Mouse (Mus musculus) neural tube, embryonic 11.5 days (tissue): ENCODE measurements around the gene Lmf1. TPM values are rescaled to one million over a fixed set of nuclear protein-coding genes. Genes with fewer than 3 reads are reported as not detected.
A peak's percentile ranks its signal among the peaks of the same experiment; 100 is the strongest.

ENCODE experiments used
- ATAC-seq: fragments of 200-750 bp; cut with Nextera tagmentation; 2 replicates; pipeline ENCODE4 v1.8.0; 2017; ENCODE audit warnings: moderate number of reproducible peaks, mild to moderate bottlenecking, moderate TSS enrichment, moderate library complexity; ENCODE audit not compliant: insufficient read depth, low FRiP score, low TSS enrichment
- DNase-seq: peaks from one replicate; pipeline ENCODE4 v3.0.0-alpha.2; 2015; ENCODE audit warnings: low spot score
- H3K27ac ChIP-seq: fragments of 300-500 bp; sonication (generic); 2 replicates; pipeline ENCODE4 v1.5.1; 2014; ENCODE audit warnings: low read depth, mild to moderate bottlenecking, low read length
- H3K27me3 ChIP-seq: fragments of 300-500 bp; sonication (generic); 2 replicates; pipeline ENCODE4 v1.6.1; 2014; ENCODE audit warnings: mild to moderate bottlenecking, low read length, mixed read lengths; ENCODE audit not compliant: control insufficient read depth, insufficient read depth
- H3K36me3 ChIP-seq: fragments of 300-500 bp; sonication (generic); 2 replicates; pipeline ENCODE4 v1.6.1; 2014; ENCODE audit warnings: mild to moderate bottlenecking, low read length, moderate library complexity, mixed read lengths; ENCODE audit not compliant: control insufficient read depth, insufficient read depth
- H3K4me1 ChIP-seq: fragments of 300-500 bp; sonication (generic); 2 replicates; pipeline ENCODE4 v1.6.1; 2014; ENCODE audit warnings: low read length, mixed read lengths; ENCODE audit not compliant: control insufficient read depth, insufficient read depth
- H3K4me2 ChIP-seq: fragments of 300-500 bp; sonication (generic); 2 replicates; pipeline ENCODE4 v1.6.1; 2014; ENCODE audit warnings: low read depth, mild to moderate bottlenecking, moderate library complexity
- H3K4me3 ChIP-seq: fragments of 300-500 bp; sonication (generic); 2 replicates; pipeline ENCODE4 v1.5.1; 2014; ENCODE audit warnings: low read depth, low read length
- H3K9ac ChIP-seq: fragments of 300-500 bp; sonication (generic); 2 replicates; pipeline ENCODE4 v1.6.1; 2014; ENCODE audit warnings: mild to moderate bottlenecking, low read length
- H3K9me3 ChIP-seq: fragments of 300-500 bp; sonication (generic); 2 replicates; pipeline ENCODE4 v1.6.1; 2016; ENCODE audit warnings: low read length; ENCODE audit not compliant: control insufficient read depth
- WGBS: fragments of 180-500 bp; shearing (Covaris S2); extraction: QIAGEN DNeasy Blood & Tissue Kit; methylation state at CpG from one replicate; pipeline ENCODE4 v1.1.7; 2014; 5-methylcytosine and 5-hydroxymethylcytosine counted together
- polyA plus RNA-seq: library from polyadenylated mRNA; unstranded; fragments of >200 nt; fragmentation: Nextera tagmentation; extraction: Ambion mirVana; gene quantifications from 2 replicates; pipeline ENCODE4 v1.2.1, GENCODE M21; 2014

Gene Lmf1
- 23.6 and 23.9 TPM in 2 replicates for polyA plus RNA-seq

DNA sequence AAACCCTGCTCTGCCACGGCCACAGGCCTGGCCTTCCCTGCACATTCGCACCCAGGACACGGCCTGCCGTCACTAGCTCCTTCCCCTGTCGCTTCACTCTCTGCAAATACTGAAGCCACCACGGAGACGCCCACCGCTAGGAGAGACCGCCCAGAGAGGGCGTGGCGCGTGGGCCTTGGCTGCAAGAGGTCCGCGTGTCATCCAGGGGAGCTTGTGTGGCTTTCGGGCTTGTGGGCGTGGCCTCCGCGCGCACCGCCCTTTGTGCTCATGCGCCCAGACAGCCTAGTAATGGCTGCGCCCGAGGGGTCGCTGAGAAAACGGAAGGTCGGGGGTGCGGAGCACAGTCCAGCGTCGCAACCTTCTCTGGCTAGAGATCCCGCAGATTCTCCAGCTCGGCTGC, at the start of gene Lmf1:
TSS of gene Lmf1 (plus strand) at position 166 of the 400 bp plus-strand sequence.
- Histone ChIP-seq H3K4me2 (peak within 1 kb of the TSS; percentile 76), H3K36me3 (no peaks in the 10 kb centered on the region), H3K9me3 (no peaks in the 10 kb centered on the region), H3K27me3 (no peaks in the 10 kb centered on the region), H3K4me3 (peak within 1 kb of the TSS; percentile 77), H3K4me1 (peaks cover 7% of the 10 kb centered on the region; the same call in 1 of the 2 replicates), H3K27ac (peak within 1 kb of the TSS; percentile 67), H3K9ac (peak within 1 kb of the TSS; percentile 91)
- whole genome bisulfite sequencing = under 1% methylated on average over 31 of the region's 31 CpGs
- DNase-seq (peak; percentile 98), ATAC-seq (peak; percentile 93)

DNA sequence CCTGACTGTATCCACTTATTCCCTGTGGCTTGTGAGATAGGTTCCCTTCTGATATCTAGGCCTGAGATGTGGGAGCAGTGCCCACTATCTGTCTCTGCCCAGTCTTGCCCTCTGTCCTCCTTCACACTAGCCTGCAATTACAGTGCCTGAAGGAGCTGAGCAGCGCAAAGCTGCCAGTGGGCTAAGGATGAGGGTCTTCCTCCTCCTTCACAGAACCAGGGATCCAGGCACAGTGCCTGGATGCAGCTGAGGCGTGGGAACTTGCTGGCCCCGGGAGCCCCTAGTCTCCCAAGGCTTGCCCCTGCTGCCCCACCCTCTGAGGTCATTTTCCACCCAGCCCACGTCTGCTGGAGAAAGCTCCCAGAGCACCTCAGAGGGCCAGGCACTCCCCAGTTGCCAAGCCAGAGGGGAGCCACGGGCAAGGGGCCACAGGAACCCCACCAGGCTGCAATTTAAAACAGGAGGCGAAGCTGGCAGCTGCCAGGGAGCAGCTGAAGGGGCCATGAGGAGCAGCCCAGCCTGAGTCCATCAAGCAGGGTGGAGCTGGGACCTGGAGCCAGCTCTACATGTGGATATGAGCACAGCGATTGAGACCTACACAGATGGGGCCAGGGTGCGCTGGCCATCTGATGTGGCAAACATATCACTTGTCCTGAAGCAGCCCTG, 48.4 kb upstream of the Lmf1 start:
- no peaks in the 10 kb centered on the region for H3K4me1 ChIP-seq
- H3K4me2 ChIP-seq = no peak overlapping the region
- 73% methylated on average over 8 of the region's 8 CpGs for WGBS
- H3K27me3 ChIP-seq = no peaks in the 10 kb centered on the region
- DNase-seq (no peak), ATAC-seq (no peak)
- H3K9ac ChIP-seq = no peak overlapping the region
- H3K27ac ChIP-seq = no peak overlapping the region
- no peaks in the 10 kb centered on the region for H3K36me3 ChIP-seq
- H3K4me3 ChIP-seq = no peak overlapping the region
- no peaks in the 10 kb centered on the region for H3K9me3 ChIP-seq

DNA sequence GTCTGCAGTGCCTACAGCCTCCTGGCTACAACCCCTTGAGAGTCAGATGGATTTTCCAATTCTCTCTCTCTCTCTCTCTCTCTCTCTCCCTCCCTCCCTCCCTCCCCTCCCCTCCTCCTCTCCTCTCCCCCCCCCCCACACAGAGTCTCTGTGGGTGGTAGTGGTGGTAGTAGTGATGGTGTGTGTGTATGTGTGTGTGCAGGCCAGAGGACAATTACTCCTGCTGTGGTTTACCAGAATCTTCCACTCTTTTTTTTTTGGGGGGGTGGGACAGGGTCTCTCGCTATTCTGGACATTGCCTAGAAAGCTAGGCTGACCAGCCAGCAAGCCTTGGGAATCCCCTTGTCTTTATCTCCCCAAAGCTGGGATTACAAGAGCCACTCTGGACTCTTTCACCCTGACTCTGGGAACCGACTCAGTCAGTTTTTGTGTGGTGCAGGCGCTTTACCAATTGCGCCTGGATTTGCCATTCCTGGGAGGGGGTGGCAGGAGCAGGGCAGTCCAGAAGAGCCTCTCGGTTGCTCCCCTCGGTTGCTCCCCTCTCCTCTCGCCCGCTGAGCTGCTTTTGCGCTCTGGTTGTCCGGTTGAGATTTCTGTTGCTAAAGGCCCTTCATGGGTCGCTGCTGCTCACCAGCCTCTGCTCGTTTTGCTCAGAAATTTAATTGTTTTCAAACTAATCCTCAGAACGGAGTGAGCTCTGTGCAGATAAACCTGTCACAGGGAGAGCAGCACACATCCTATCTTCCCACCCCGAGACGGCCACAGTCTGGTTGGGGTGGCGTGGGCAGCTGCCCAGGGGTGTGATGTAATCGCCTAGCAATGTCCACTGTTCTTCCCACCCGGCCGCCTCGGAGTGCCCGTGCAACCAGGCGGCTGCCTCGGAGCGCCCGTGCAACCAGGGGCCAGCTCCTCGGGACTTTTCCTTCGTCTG, 39.7 kb upstream of the Lmf1 start:
- H3K9me3 ChIP-seq = no peaks in the 10 kb centered on the region
- no peak overlapping the region for H3K27ac ChIP-seq
- H3K9ac ChIP-seq = no peak overlapping the region
- no peak overlapping the region for H3K4me2 ChIP-seq
- H3K27me3 ChIP-seq = no peaks in the 10 kb centered on the region
- no peaks in the 10 kb centered on the region for H3K36me3 ChIP-seq
- no peak overlapping the region for H3K4me3 ChIP-seq
- no peaks in the 10 kb centered on the region for H3K4me1 ChIP-seq
- ATAC-seq = no peak
- DNase-seq = no peak
- 65% methylated on average over 27 of the region's 27 CpGs for WGBS

DNA sequence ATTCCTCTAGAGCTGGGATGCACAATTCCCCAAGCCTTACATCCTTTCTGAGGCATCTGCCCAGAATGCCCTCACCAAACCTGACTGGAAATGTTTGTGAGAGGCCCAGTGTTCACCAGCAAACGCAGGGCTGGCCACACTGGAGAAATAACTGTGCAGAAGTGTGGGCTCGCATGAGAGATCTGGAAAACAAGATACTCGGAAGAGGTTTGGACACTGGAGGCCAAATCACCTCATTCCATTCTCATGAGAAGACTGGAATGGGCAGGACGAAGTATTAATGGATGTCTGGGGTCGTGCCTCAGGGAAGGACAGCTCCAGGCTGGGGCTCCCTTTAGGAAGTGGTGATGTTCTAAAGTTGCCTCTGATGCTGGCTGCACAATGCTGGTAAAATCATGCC, 38.2 kb upstream of the Lmf1 start:
- H3K4me3 ChIP-seq = no peak overlapping the region
- H3K27me3 ChIP-seq = no peaks in the 10 kb centered on the region
- H3K36me3 ChIP-seq = no peaks in the 10 kb centered on the region
- H3K9ac ChIP-seq = no peak overlapping the region
- H3K27ac ChIP-seq = no peak overlapping the region
- DNase-seq = no peak
- H3K4me1 ChIP-seq = no peaks in the 10 kb centered on the region
- H3K4me2 ChIP-seq = no peak overlapping the region
- no peaks in the 10 kb centered on the region for H3K9me3 ChIP-seq
- ATAC-seq = no peak
- WGBS = 85% methylated on average over 5 of the region's 5 CpGs

DNA sequence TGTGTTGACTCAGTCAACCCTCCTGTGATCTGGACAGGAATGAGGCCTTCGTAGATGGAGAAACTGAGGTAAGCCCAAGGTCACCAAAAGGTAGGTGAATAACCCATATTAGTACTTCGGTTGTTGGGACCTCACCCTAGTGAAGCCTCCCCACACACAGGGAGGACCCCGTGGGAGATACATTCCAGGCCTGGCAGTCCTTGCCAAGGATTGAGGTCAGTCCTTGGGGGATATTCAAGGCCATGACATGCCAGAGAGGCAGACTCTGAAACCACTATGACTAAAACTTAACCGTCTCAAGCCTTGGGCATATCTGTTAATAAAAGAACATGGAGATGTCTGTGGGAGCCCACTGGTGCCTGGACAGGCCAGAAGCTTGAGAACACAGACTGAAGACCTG, 37.1 kb upstream of the Lmf1 start:
- no peak overlapping the region for H3K4me3 ChIP-seq
- no peaks in the 10 kb centered on the region for H3K4me1 ChIP-seq
- H3K36me3 ChIP-seq = no peaks in the 10 kb centered on the region
- H3K9ac ChIP-seq = no peak overlapping the region
- DNase-seq (no peak), ATAC-seq (no peak)
- no peaks in the 10 kb centered on the region for H3K27me3 ChIP-seq
- 93% methylated on average over 4 of the region's 4 CpGs for WGBS
- H3K4me2 ChIP-seq = no peak overlapping the region
- no peak overlapping the region for H3K27ac ChIP-seq
- H3K9me3 ChIP-seq = no peaks in the 10 kb centered on the region

DNA sequence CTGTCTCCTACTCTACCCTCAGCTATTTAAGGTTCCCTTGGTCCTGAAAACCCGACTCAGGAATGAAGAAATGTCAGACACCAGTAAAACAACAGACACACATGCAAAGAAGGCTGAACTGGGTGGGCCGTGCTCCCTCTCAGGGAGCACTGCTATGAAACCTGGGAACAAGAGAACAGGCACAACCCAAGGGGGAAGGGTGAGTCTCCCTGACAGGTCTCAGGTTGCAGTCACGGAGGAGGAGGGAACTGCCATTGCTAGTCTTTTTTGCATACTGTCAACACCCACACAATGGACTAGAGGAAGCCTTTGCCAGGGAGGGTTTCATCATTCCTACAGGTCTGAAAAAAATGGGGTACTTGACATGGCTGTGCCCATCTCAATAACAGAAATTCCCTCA, 31.9 kb upstream of the Lmf1 start:
- WGBS = 39% methylated on average over 3 of the region's 3 CpGs
- H3K36me3 ChIP-seq = no peaks in the 10 kb centered on the region
- H3K4me1 ChIP-seq = no peaks in the 10 kb centered on the region
- H3K9ac ChIP-seq = no peak overlapping the region
- DNase-seq (no peak), ATAC-seq (no peak)
- no peaks in the 10 kb centered on the region for H3K9me3 ChIP-seq
- H3K4me2 ChIP-seq = no peak overlapping the region
- no peaks in the 10 kb centered on the region for H3K27me3 ChIP-seq
- no peak overlapping the region for H3K4me3 ChIP-seq
- H3K27ac ChIP-seq = no peak overlapping the region

DNA sequence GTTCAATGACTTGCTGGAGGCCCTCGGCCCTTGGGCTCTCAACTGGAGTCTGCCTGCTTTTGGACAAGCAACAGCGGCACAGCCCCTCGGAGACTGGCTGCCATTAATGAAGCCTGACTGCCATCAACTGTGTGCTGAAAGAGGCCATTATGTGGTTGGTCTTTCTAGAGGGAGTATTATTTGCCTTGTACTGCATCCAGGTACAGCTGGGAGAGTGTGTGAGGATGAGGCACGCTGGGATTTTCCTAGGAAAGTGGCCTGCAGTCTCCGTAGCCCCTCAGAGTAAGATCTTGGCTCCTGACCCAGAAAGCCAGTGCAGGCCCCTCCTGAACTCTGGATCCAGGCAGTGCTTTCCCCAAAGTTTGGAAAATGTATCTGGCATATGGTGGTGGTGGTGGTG, 28.9 kb upstream of the Lmf1 start:
- Histone ChIP-seq H3K4me3 (no peak overlapping the region), H3K27ac (no peak overlapping the region), H3K27me3 (no peaks in the 10 kb centered on the region), H3K9me3 (no peaks in the 10 kb centered on the region), H3K4me2 (no peak overlapping the region), H3K4me1 (peaks cover under 1% of the 10 kb centered on the region; the same call in 1 of the 2 replicates), H3K36me3 (no peaks in the 10 kb centered on the region), H3K9ac (no peak overlapping the region)
- ATAC-seq (no peak), DNase-seq (no peak)
- 84% methylated on average over 5 of the region's 5 CpGs for whole genome bisulfite sequencing

DNA sequence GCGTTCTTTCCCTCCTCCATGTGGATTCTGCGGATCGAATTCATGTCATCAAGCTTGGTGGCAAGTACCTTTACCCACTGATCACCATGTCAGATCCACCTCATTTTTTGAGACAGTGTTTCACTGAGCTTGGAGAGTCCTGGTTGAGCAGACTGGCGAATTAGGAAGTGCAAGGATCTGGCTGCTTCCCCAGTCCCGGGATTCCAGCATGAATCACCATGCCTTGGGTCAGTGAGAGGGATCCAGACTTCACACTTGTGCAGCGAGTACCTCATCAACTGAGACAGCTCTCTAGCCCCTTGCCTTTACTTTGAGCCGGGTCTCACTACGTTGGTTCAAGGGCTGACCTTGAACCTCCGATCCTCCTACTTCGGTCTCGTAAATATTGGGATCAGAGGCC, 27.6 kb upstream of the Lmf1 start:
- H3K9me3 ChIP-seq = no peaks in the 10 kb centered on the region
- H3K27ac ChIP-seq = no peak overlapping the region
- no peak for DNase-seq
- peaks cover 13% of the 10 kb centered on the region for H3K4me1 ChIP-seq
- no peak overlapping the region for H3K9ac ChIP-seq
- H3K4me2 ChIP-seq = no peak overlapping the region
- H3K4me3 ChIP-seq = no peak overlapping the region
- no peak for ATAC-seq
- 90% methylated on average over 11 of the region's 11 CpGs for WGBS
- no peaks in the 10 kb centered on the region for H3K36me3 ChIP-seq
- H3K27me3 ChIP-seq = no peaks in the 10 kb centered on the region
